Mouse (Mus musculus) heart, embryonic 12.5 days (tissue): ENCODE measurements around the gene BC003965. TPM values are rescaled to one million over a fixed set of nuclear protein-coding genes. Genes with fewer than 3 reads are reported as not detected.
A peak's percentile ranks its signal among the peaks of the same experiment; 100 is the strongest.

Experiments
- ATAC-seq: fragments of 200-750 bp; cut with Nextera tagmentation; 2 replicates; pipeline ENCODE4 v1.8.0; 2017; ENCODE audit warnings: moderate TSS enrichment, moderate library complexity; ENCODE audit not compliant: insufficient number of reproducible peaks, low FRiP score
- H3K27ac ChIP-seq: fragments of 300-500 bp; sonication (generic); 2 replicates; pipeline ENCODE4 v1.5.1; 2016; ENCODE audit warnings: mild to moderate bottlenecking, moderate library complexity; ENCODE audit not compliant: poor library complexity, severe bottlenecking
- H3K27me3 ChIP-seq: fragments of 300-500 bp; sonication (generic); replicated peaks from 2 replicates; pipeline ENCODE4 v1.6.1; 2016; ENCODE audit warnings: mild to moderate bottlenecking, moderate library complexity
- H3K36me3 ChIP-seq: fragments of 300-500 bp; sonication (generic); 2 replicates; pipeline ENCODE4 v1.6.1; 2016; ENCODE audit warnings: mild to moderate bottlenecking, moderate library complexity
- H3K4me1 ChIP-seq: fragments of 300-500 bp; sonication (generic); replicated peaks from 2 replicates; pipeline ENCODE4 v1.6.1; 2016; ENCODE audit warnings: mild to moderate bottlenecking
- H3K4me2 ChIP-seq: fragments of 300-500 bp; sonication (generic); 2 replicates; pipeline ENCODE4 v1.6.1; 2016; ENCODE audit warnings: mild to moderate bottlenecking, moderate library complexity
- H3K4me3 ChIP-seq: fragments of 300-500 bp; sonication (generic); 2 replicates; pipeline ENCODE4 v1.5.1; 2016; ENCODE audit warnings: mild to moderate bottlenecking
- H3K9ac ChIP-seq: fragments of 300-500 bp; sonication (generic); 2 replicates; pipeline ENCODE4 v1.6.1; 2016; ENCODE audit warnings: mild to moderate bottlenecking, moderate library complexity
- H3K9me3 ChIP-seq: fragments of 300-500 bp; sonication (generic); replicated peaks from 2 replicates; pipeline ENCODE4 v1.6.1; 2016; ENCODE audit warnings: mild to moderate bottlenecking, moderate library complexity
- WGBS: fragments of 180-500 bp; shearing (Covaris S2); methylation state at CpG from one replicate; pipeline ENCODE4 v1.1.7; 2016; 5-methylcytosine and 5-hydroxymethylcytosine counted together
- polyA plus RNA-seq: library from polyadenylated mRNA; unstranded; fragments of >200 nt; fragmentation: Nextera tagmentation; extraction: Ambion mirVana; gene quantifications from 2 replicates; pipeline ENCODE4 v1.2.1, GENCODE M21; 2016

BC003965 gene
- polyA plus RNA-seq, 1 experiment from 2014 or later = 25.9 TPM

GRCm38 (mm10) chr17:25183232-25183631, 1.1 kb upstream of the BC003965 start:
- Histone ChIP-seq H3K4me1 (peaks cover 15% of the 10 kb centered on the region), H3K4me3 (peak overlapping the region; percentile 87; the same call in 1 of the 2 replicates), H3K27me3 (peaks cover 15% of the 10 kb centered on the region), H3K27ac (no peak overlapping the region), H3K36me3 (peaks cover 3% of the 10 kb centered on the region; the same call in 1 of the 2 replicates), H3K9me3 (no peaks in the 10 kb centered on the region), H3K4me2 (peak overlapping the region; percentile 93; the same call in 1 of the 2 replicates), H3K9ac (no peak overlapping the region)
- no peak for ATAC-seq

- peak overlapping the region; percentile 62; the same call in 1 of the 2 replicates for H3K27ac ChIP-seq
- H3K4me2 ChIP-seq = peak overlapping the region; percentile 93
- no peaks in the 10 kb centered on the region for H3K9me3 ChIP-seq
- WGBS = 6% methylated on average over 17 of the region's 17 CpGs
- peak overlapping the region; percentile 87 for H3K4me3 ChIP-seq
- peak overlapping the region; percentile 88 for H3K9ac ChIP-seq
- H3K36me3 ChIP-seq = peaks cover 3% of the 10 kb centered on the region; the same call in 1 of the 2 replicates
- H3K27me3 ChIP-seq = peaks cover 15% of the 10 kb centered on the region
- peaks cover 25% of the 10 kb centered on the region for H3K4me1 ChIP-seq
- no peak for ATAC-seq
Observed at GRCm38 (mm10) chr17:25184961-25185360, 607 bp downstream of the BC003965 start.

GRCm38 (mm10) chr17:25187784-25188149, 3.4 kb downstream of the BC003965 start:
- Histone ChIP-seq H3K9me3 (no peaks in the 10 kb centered on the region), H3K4me1 (peaks cover 26% of the 10 kb centered on the region), H3K4me3 (peak overlapping the region; percentile 98), H3K36me3 (peaks cover 15% of the 10 kb centered on the region), H3K27me3 (no peaks in the 10 kb centered on the region), H3K27ac (peak overlapping the region; percentile 84), H3K4me2 (peak overlapping the region; percentile 83), H3K9ac (peak overlapping the region; percentile 95)
- 6% methylated on average over 11 of the region's 11 CpGs for WGBS
- ATAC-seq = no peak; the same call in 1 of the 2 replicates

- under 1% methylated on average over 100 of the region's 104 CpGs for WGBS
- peak within 1 kb of the TSS; percentile 98 for H3K4me3 ChIP-seq
- ATAC-seq = peak; percentile 61
Observed at GRCm38 (mm10) chr17:25188150-25189031, 4.0 kb downstream of the BC003965 start, which contains the start of gene Unkl. Gene Unkl, plus strand, starts transcription at chr17:25188397.

GRCm38 (mm10) chr17:25189091-25189490, 4.7 kb downstream of the BC003965 start:
- Histone ChIP-seq H3K4me3 (peak overlapping the region; percentile 98), H3K9ac (peak overlapping the region; percentile 95), H3K27me3 (no peaks in the 10 kb centered on the region), H3K27ac (no peak overlapping the region), H3K4me2 (peak overlapping the region; percentile 83), H3K4me1 (peaks cover 26% of the 10 kb centered on the region), H3K9me3 (no peaks in the 10 kb centered on the region), H3K36me3 (peaks cover 21% of the 10 kb centered on the region)
- ATAC-seq = no peak
- WGBS = 2% methylated on average over 16 of the region's 16 CpGs

More at GRCm38 (mm10) chr17:25188150-25189031, 4.0 kb downstream of the BC003965 start, which contains the start of gene Unkl:
- Histone ChIP-seq H3K9ac (peak within 1 kb of the TSS; percentile 95), H3K9me3 (no peaks in the 10 kb centered on the region), H3K4me1 (peaks cover 26% of the 10 kb centered on the region), H3K27me3 (no peaks in the 10 kb centered on the region), H3K27ac (peak within 1 kb of the TSS; percentile 84), H3K4me2 (peak within 1 kb of the TSS; percentile 83), H3K36me3 (peaks cover 15% of the 10 kb centered on the region)

GRCm38 (mm10) chr17:25202401-25202800, 18.0 kb downstream of the BC003965 start:
- WGBS = 90% methylated on average over 4 of the region's 4 CpGs
- no peak overlapping the region for H3K4me2 ChIP-seq
- no peak overlapping the region for H3K9ac ChIP-seq
- peaks cover 80% of the 10 kb centered on the region for H3K36me3 ChIP-seq
- ATAC-seq = no peak
- no peaks in the 10 kb centered on the region for H3K27me3 ChIP-seq
- no peak overlapping the region for H3K27ac ChIP-seq
- H3K4me3 ChIP-seq = no peak overlapping the region
- no peaks in the 10 kb centered on the region for H3K4me1 ChIP-seq
- no peaks in the 10 kb centered on the region for H3K9me3 ChIP-seq

GRCm38 (mm10) chr17:25210006-25210405, 25.7 kb downstream of the BC003965 start:
- H3K36me3 ChIP-seq = peaks cover 87% of the 10 kb centered on the region
- H3K4me2 ChIP-seq = no peak overlapping the region
- no peak for ATAC-seq
- H3K27ac ChIP-seq = no peak overlapping the region
- H3K4me1 ChIP-seq = no peaks in the 10 kb centered on the region
- H3K4me3 ChIP-seq = no peak overlapping the region
- H3K9me3 ChIP-seq = no peaks in the 10 kb centered on the region
- no peak overlapping the region for H3K9ac ChIP-seq
- no peaks in the 10 kb centered on the region for H3K27me3 ChIP-seq
- 91% methylated on average over 4 of the region's 4 CpGs for WGBS

GRCm38 (mm10) chr17:25210680-25211466, 26.5 kb downstream of the BC003965 start:
- H3K27me3 ChIP-seq = no peaks in the 10 kb centered on the region
- no peak overlapping the region for H3K9ac ChIP-seq
- no peak overlapping the region for H3K27ac ChIP-seq
- no peaks in the 10 kb centered on the region for H3K4me1 ChIP-seq
- H3K4me2 ChIP-seq = no peak overlapping the region
- H3K4me3 ChIP-seq = no peak overlapping the region
- H3K36me3 ChIP-seq = peaks cover 87% of the 10 kb centered on the region
- H3K9me3 ChIP-seq = no peaks in the 10 kb centered on the region
- 79% methylated on average over 15 of the region's 15 CpGs for WGBS
- ATAC-seq = no peak

GRCm38 (mm10) chr17:25211705-25212104, 27.4 kb downstream of the BC003965 start:
- WGBS = 62% methylated on average over 4 of the region's 4 CpGs
- H3K27ac ChIP-seq = no peak overlapping the region
- peaks cover 89% of the 10 kb centered on the region for H3K36me3 ChIP-seq

GRCm38 (mm10) chr17:25215431-25215830, 31.1 kb downstream of the BC003965 start:
- peaks cover 79% of the 10 kb centered on the region for H3K36me3 ChIP-seq
- H3K9ac ChIP-seq = no peak overlapping the region
- H3K4me1 ChIP-seq = no peaks in the 10 kb centered on the region
- no peak overlapping the region for H3K4me2 ChIP-seq
- no peak for ATAC-seq
- no peaks in the 10 kb centered on the region for H3K27me3 ChIP-seq
- H3K4me3 ChIP-seq = no peak overlapping the region
- no peaks in the 10 kb centered on the region for H3K9me3 ChIP-seq
- WGBS = 89% methylated on average over 3 of the region's 3 CpGs
- H3K27ac ChIP-seq = no peak overlapping the region

More at GRCm38 (mm10) chr17:25211705-25212104, 27.4 kb downstream of the BC003965 start:
- Histone ChIP-seq H3K9me3 (no peaks in the 10 kb centered on the region), H3K4me2 (no peak overlapping the region), H3K27me3 (no peaks in the 10 kb centered on the region), H3K4me1 (no peaks in the 10 kb centered on the region), H3K4me3 (no peak overlapping the region), H3K9ac (no peak overlapping the region)
- ATAC-seq = no peak

GRCm38 (mm10) chr17:25218967-25219366, 34.6 kb downstream of the BC003965 start:
- 78% methylated on average over 9 of the region's 9 CpGs for WGBS
- no peak overlapping the region for H3K4me2 ChIP-seq
- ATAC-seq = no peak
- no peaks in the 10 kb centered on the region for H3K9me3 ChIP-seq
- peaks cover 16% of the 10 kb centered on the region for H3K4me1 ChIP-seq
- no peaks in the 10 kb centered on the region for H3K27me3 ChIP-seq
- H3K9ac ChIP-seq = no peak overlapping the region
- no peak overlapping the region for H3K27ac ChIP-seq
- no peak overlapping the region for H3K4me3 ChIP-seq
- peaks cover 51% of the 10 kb centered on the region for H3K36me3 ChIP-seq
